Mouse (Mus musculus) limb, embryonic 14.5 days (tissue): ENCODE results near the gene Cyp17a1. TPM values are rescaled to one million over a fixed set of nuclear protein-coding genes. Genes with fewer than 3 reads are reported as not detected.

Experiments used
- ATAC-seq: fragments of 200-750 bp; cut with Nextera tagmentation; 2 replicates; pipeline ENCODE4 v1.8.0; 2017; ENCODE audit warnings: low read depth, moderate number of reproducible peaks, moderate TSS enrichment; ENCODE audit not compliant: low FRiP score
- DNase-seq: peaks from one replicate; pipeline ENCODE4 v3.0.0-alpha.2; 2015; ENCODE audit warnings: low spot score
- H3K27ac ChIP-seq: fragments of 300-500 bp; sonication (generic); replicated peaks from 2 replicates; pipeline ENCODE4 v1.5.1; 2014; ENCODE audit warnings: low read depth, mild to moderate bottlenecking, low read length, moderate library complexity, mixed read lengths
- H3K27me3 ChIP-seq: fragments of 300-500 bp; sonication (generic); 2 replicates; pipeline ENCODE4 v1.6.1; 2014; ENCODE audit warnings: low read length, mixed read lengths; ENCODE audit not compliant: control insufficient read depth, insufficient read depth
- H3K36me3 ChIP-seq: fragments of 300-500 bp; sonication (generic); 2 replicates; pipeline ENCODE4 v1.6.1; 2014; ENCODE audit warnings: mild to moderate bottlenecking, low read length, moderate library complexity, mixed read lengths; ENCODE audit not compliant: control insufficient read depth, insufficient read depth
- H3K4me1 ChIP-seq: fragments of 300-500 bp; sonication (generic); 2 replicates; pipeline ENCODE4 v1.6.1; 2014; ENCODE audit warnings: antibody characterized with exemption, low read length, mixed read lengths; ENCODE audit not compliant: control insufficient read depth, insufficient read depth
- H3K4me2 ChIP-seq: fragments of 300-500 bp; sonication (generic); replicated peaks from 2 replicates; pipeline ENCODE4 v1.6.1; 2014; ENCODE audit warnings: low read depth, mild to moderate bottlenecking, low read length, moderate library complexity; ENCODE audit not compliant: severe bottlenecking
- H3K4me3 ChIP-seq: fragments of 300-500 bp; sonication (generic); replicated peaks from 2 replicates; pipeline ENCODE4 v1.5.1; 2014; ENCODE audit warnings: low read length
- H3K9ac ChIP-seq: fragments of 300-500 bp; sonication (generic); 2 replicates; pipeline ENCODE4 v1.6.1; 2014; ENCODE audit warnings: mild to moderate bottlenecking, low read depth, low read length, moderate library complexity; ENCODE audit not compliant: severe bottlenecking
- H3K9me3 ChIP-seq: fragments of 300-500 bp; sonication (generic); 2 replicates; pipeline ENCODE4 v1.6.1; 2016; ENCODE audit warnings: low read length; ENCODE audit not compliant: control insufficient read depth
- POLR2A ChIP-seq: fragments of 200-500 bp; IDR thresholded peaks from 2 replicates; pipeline ENCODE4 v1.8.0; 2012; ENCODE audit warnings: inconsistent platforms, mild to moderate bottlenecking, moderate library complexity, borderline replicate concordance; ENCODE audit not compliant: insufficient read depth, insufficient read length; ENCODE audit errors: extremely low read depth
- WGBS: fragments of 180-500 bp; shearing (Covaris S2); extraction: QIAGEN DNeasy Blood & Tissue Kit; methylation state at CpG from one replicate; pipeline ENCODE4 v1.1.7; 2014; 5-methylcytosine and 5-hydroxymethylcytosine counted together
- polyA plus RNA-seq, 2 experiments: library from polyadenylated mRNA; depleted of rRNA in 1 of 2; stranded (reverse) in 1 of 2; unstranded in 1 of 2; fragments of >200 nt; fragmentation: Nextera tagmentation in 1 of 2; extraction: Ambion mirVana in 1 of 2; gene quantifications; 2 replicates each; pipeline versions ENCODE4 v1.2.1 to v1.2.3; 2012 to 2014

Gene Cyp17a1
- polyA plus RNA-seq, 2 experiments, result 0.20 to 0.23 TPM

DNA sequence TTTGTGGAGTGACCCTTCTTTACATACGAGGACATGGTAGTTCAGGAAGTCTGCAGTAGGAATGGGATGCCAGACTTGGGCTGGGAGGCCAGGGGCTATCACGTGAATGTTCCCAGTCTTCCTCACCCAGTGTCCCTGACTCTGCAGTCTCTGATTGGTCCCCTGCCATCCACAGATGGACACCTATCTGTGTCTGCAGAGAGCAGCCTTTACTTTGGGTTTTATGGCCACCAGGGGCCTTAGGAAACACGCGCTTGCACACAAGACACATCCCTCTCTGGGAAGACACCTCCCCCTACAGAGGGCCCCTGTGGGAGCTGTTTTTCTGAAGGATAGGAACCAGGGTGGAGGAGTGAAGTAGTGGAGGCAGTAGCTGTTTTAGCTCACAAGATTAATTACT, 11.5 kb downstream of the Cyp17a1 start:
- TF ChIP-seq POLR2A, result no peak
- 43% methylated on average over 4 of the region's 4 CpGs for WGBS
- Histone ChIP-seq H3K4me3 (no peak overlapping the region), H3K4me2 (no peak overlapping the region), H3K4me1 (0 out of 2 replicates have a peak, but pooled peaks cover 6% of the 10 kb centered on the region), H3K27ac (no peak overlapping the region), H3K9ac (no peak overlapping the region), H3K9me3 (no peaks in the 10 kb centered on the region), H3K36me3 (peaks cover 9% of the 10 kb centered on the region), H3K27me3 (no peaks in the 10 kb centered on the region)
- ATAC-seq (no peak), DNase-seq (no peak)

DNA sequence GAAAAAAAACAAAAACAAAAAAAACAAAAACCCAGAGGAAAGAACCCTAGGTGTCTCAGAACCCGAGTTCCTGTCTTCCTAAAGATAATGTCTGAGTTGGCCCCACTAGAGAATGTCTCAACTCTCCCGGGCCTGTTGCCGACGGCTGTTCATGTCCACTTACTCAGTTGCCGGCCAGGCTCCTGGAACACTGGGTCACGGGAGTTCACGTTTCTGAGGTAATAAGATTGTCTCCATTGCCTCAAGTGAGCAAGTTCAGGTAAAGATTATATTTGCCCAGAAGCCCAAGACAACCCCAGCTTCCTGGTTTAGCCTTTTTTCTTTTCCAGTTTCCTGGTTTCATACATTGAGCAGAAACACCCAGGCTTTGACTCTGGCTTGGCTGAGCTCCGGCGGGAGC, 14.1 kb downstream of the Cyp17a1 start:
- H3K27ac ChIP-seq, result no peak overlapping the region
- no peaks in the 10 kb centered on the region for H3K27me3 ChIP-seq
- no peak overlapping the region for H3K4me3 ChIP-seq
- DNase-seq (no peak), ATAC-seq (no peak)
- no peaks in the 10 kb centered on the region for H3K9me3 ChIP-seq
- H3K4me1 ChIP-seq, result no peaks in the 10 kb centered on the region
- no peak overlapping the region for H3K9ac ChIP-seq
- 83% methylated on average over 9 of the region's 9 CpGs for WGBS
- H3K4me2 ChIP-seq, result no peak overlapping the region
- peaks cover 35% of the 10 kb centered on the region for H3K36me3 ChIP-seq
- TF ChIP-seq POLR2A, result no peak

DNA sequence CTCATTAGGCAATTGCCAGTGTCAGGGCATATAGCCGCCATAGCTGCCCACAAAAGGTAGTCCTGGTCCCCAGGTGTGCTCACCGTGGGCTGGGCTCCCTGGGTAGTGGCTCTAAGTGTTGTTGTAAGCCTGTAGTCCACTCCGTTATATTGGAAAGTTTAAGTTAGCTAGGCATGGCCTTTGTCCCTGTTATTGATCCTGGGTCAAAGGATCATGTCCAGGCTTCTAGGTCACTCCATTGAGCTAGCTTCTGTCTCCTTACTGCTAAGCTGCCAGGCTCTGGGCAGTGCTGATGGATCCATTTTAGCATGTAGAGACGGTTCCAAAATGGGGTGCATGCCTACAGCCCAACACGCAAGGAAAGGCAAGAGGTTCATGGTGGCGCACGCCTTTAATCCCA, 14.6 kb downstream of the Cyp17a1 start:
- H3K27ac ChIP-seq, result no peak overlapping the region
- no peak overlapping the region for H3K9ac ChIP-seq
- H3K4me2 ChIP-seq, result no peak overlapping the region
- no peak for ATAC-seq
- WGBS, result 94% methylated on average over 7 of the region's 7 CpGs
- no peaks in the 10 kb centered on the region for H3K27me3 ChIP-seq
- no peak for TF ChIP-seq POLR2A
- H3K4me1 ChIP-seq, result no peaks in the 10 kb centered on the region
- H3K4me3 ChIP-seq, result no peak overlapping the region
- no peak for DNase-seq
- H3K9me3 ChIP-seq, result no peaks in the 10 kb centered on the region
- peaks cover 40% of the 10 kb centered on the region for H3K36me3 ChIP-seq

DNA sequence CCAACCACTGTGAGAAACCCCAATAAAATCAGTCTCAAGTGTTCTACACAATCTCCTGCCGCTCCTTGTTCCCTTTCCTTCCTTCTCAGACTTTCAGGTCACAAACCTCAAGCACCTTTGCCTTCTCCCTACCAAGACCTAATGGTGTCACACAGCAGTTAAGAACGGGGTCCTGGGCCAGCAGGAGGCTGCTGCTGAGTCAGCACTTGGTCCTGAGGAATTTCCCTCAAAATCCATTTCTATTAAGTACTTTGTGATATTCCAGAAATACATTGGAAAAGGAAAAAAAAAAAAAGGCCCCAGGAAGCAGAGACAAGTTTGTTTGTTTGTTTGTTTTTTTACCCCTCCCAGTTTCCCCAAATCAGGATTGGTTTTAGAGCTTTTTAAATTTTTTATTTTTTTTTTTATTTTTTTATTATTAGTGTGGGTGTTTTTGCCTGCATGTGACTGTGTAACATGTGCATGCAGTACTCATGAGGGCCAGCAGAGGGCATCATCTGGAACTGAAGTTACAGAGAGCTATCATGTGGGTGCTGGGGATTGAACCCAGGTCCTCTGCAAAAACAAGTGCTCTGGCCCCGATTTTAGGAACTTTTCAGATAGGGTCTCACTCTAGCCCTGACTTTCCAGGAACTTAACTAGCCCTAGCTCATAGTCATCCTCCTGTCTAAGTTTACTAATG, 15.5 kb downstream of the Cyp17a1 start:
- peaks cover 46% of the 10 kb centered on the region for H3K36me3 ChIP-seq
- no peak overlapping the region for H3K27ac ChIP-seq
- WGBS, result 91% methylated on average over 3 of the region's 3 CpGs
- no peak for TF ChIP-seq POLR2A
- no peak overlapping the region for H3K4me3 ChIP-seq
- ATAC-seq (no peak), DNase-seq (no peak)
- H3K27me3 ChIP-seq, result no peaks in the 10 kb centered on the region
- H3K9me3 ChIP-seq, result no peaks in the 10 kb centered on the region
- no peak overlapping the region for H3K4me2 ChIP-seq
- no peaks in the 10 kb centered on the region for H3K4me1 ChIP-seq
- H3K9ac ChIP-seq, result no peak overlapping the region

DNA sequence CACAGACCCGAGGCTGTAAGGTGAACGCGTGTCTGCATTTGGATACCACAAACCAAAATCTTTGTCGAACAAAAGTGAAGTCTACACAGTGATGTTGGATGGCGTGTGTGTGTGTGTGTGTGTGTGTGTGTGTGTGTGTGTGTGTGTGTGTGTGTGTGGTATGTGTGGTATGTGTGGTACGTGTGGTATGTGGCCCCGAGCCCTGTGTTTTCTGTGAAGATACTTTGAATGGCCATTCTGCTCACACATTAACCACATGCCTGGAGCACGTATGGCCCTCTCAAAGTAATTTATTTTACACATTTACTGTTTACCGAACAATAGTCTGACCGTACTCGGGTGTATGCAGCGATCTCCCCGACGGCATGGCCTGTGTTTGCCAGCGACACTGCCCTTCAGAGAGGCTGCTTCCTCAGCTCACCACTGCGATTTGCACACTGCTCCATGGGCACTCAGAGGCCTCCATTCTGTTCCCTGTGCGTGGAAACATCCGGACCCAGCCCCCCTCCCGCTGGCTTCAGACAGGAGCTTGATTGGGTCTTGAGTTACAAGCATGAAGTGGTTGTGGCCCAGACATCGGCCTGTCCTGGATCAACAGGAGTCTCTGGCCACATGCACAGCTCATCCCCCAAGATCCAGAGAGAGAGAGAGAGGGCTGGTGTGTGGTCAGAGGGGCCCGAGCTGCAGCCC, 16.7 kb downstream of the Cyp17a1 start:
- ATAC-seq, result no peak
- DNase-seq, result no peak
- H3K27ac ChIP-seq, result no peak overlapping the region
- H3K9me3 ChIP-seq, result no peaks in the 10 kb centered on the region
- no peak overlapping the region for H3K4me2 ChIP-seq
- no peaks in the 10 kb centered on the region for H3K4me1 ChIP-seq
- H3K4me3 ChIP-seq, result no peak overlapping the region
- peaks cover 53% of the 10 kb centered on the region for H3K36me3 ChIP-seq
- no peak overlapping the region for H3K9ac ChIP-seq
- TF ChIP-seq POLR2A, result no peak
- no peaks in the 10 kb centered on the region for H3K27me3 ChIP-seq
- 85% methylated on average over 21 of the region's 21 CpGs for WGBS
